Mouse (Mus musculus) skeletal muscle tissue, adult 2 months (tissue): ENCODE data around the gene Arhgap17.

Experiments
- DNase-seq: peaks from one replicate; pipeline ENCODE4 v3.0.0-alpha.2; 2012; ENCODE audit warnings: low read depth, low spot score

The Arhgap17 gene

GRCm38 (mm10) chr7:123369759-123370481 is at the start of gene Arhgap17, which contains the start of gene Lcmt1:
TSS of gene Arhgap17 (minus strand) at chr7:123369915.
TSS of gene Lcmt1 (plus strand) at chr7:123369784.
- DNase-seq, result peak; percentile 98

DNA sequence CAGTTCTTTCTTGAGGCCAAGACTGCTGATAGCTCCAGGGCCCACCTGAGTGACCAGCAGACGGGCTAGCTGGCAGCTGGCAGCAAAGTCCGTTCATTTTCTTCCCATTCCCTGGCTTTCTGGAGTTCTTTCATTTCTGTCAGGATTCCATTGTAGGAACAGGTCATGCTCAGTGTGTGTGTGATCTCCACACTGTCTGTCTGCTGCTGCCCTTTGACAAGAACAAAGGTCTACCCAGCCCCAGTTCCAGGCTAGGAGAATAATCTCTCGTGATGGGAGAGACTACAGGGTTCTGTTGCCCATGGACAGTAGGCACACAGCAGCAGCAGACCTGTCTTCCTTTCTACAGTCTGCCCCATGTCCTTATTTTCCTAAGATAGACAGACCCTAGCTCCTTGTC is 47.9 kb upstream of the Arhgap17 start:
- DNase-seq, result no peak

DNA sequence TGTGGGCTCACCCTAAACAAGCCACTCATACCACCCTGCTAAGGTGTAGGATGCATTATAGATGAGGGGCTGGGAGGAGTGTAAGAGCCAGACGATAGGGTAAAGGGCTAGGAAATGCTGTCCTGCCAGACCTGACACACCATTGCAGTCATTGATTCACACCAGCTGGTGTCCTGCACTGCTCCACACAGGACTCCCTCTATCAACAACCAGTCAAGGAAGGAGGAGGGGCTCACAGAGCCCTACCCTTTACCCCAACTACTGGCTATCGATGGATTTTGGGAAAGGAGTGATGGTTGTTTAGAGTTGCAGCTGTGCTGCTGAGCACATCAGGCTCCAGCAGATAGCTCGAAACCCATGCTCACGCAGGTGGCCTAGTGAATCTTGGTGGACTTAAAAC is 47.1 kb upstream of the Arhgap17 start:
- DNase-seq, result no peak

DNA sequence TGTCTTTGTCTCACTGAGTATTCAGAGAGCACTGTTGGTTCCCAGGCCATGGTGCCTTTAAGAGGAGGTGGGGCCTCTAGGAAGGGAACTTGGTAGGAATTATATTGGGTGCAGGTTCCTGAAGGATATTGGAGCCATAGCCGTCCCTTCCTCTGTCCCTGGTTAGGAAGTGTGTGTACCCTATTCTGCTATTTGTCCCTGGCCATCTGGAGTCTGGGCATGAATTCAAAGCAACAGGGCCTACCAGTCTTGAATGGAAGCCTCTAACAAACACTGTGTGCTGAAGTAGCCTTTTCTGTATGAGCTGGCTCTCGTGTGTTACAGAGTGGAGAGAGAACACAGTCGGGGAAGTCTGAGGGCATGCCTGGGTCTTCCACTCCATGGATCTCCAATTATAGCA is 42.4 kb upstream of the Arhgap17 start:
- no peak for DNase-seq

GRCm38 (mm10) chr7:123411109-123411508 is 41.4 kb upstream of the Arhgap17 start:
- DNase-seq, result no peak

- no peak for DNase-seq
Measured at GRCm38 (mm10) chr7:123410502-123410901, 40.8 kb upstream of the Arhgap17 start.

DNA sequence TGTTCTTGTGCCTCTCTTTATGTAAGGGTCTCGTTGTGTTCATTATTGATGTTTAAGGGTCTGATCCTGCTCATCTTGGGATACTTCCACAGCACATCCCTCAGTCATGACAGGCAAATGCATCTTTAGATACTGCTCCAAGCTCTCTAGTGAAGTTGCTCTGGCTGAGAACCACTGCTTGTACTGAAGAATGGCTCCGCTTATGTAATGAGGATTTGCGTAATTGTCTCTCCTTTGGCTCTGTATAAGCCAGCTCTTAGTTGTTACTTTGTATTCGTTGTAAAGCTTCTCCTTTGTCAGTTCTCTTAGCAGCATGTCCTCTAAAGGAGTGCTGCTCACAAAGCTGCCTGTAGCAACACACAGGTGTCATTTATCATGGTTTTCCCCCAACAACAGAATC is 37.3 kb upstream of the Arhgap17 start:
- DNase-seq, result no peak

GRCm38 (mm10) chr7:123405619-123406018 is 35.9 kb upstream of the Arhgap17 start:
- peak; percentile 62 for DNase-seq

DNA sequence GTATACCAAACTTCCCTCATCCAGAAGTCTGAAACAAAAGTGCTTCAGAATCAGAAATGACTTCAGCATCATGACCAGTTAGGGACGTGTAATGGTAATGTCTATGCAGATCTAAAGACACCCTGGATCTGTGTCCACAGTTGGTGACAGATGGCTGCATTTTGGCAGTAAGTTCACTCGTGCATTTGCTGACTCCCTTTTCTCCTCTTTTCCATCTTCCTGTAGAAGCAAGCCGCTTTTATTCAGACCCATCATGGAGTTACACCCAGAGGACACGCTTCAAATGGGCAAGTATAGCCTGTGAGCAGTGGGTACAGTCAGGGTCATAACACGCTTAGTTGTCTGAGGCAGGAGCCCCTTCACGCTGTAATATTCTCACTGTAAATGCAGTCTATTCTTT is 34.5 kb upstream of the Arhgap17 start:
- DNase-seq, result no peak

GRCm38 (mm10) chr7:123401121-123401520 is 31.4 kb upstream of the Arhgap17 start:
- DNase-seq, result no peak

- no peak for DNase-seq
Measured at GRCm38 (mm10) chr7:123399286-123399685, 29.6 kb upstream of the Arhgap17 start.

DNA sequence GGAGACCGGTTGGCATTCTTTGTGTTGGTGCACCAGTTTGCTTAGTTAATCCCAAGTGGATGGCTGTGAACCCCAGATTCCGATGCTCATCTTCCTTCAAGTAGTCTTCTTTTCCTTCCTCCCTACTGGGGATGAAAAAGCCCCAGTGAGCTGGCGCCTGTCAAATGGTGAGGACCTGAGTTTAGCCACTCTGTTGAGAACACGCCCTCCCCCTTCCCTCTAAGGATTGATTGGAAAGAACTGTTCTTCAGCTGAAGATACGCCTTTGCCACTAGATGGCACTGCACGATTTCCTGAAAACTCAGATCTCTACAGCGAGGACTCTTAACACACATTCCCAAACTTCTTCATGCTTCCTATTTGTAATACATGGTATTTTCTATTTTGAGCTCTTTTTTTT is 29.1 kb upstream of the Arhgap17 start:
- peak; percentile 57 for DNase-seq

DNA sequence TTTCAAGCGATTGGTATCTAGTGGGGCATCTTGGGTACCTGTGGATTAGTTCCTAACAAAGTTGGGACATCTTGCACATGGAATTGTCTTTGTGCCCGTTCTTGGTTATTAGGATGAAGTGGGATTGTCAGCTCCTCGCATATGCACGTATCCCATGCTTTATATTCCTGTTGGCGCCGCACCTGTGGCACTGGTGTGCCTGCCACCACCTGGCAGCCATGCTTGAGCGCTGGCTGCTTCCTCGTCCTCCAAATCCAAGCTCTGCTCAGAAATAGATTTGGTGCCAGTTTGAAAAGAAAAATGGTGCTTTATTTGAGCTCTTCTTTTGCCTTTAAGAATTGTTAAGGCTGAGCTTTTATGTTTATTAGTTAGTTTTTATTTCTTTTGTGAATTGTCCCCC is 28.2 kb upstream of the Arhgap17 start:
- no peak for DNase-seq

DNA sequence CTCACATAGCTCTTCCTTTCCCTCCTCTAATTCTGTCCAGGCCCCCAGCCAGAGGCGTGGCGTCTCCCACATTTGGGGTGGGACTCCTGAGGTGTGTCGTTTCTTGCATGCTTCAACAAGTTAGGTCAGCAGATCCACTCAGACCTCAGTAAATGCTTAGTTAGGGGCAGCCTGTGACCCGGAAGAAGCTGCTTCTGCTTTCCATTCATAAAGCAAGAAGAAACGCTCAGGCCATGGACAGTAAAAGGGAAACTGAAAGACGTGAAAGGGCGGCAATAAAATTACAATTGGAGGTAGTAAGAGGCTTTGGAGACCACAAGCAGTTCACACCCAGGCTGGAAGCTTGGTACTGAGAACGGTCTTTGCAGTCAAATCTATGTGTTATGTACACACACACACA is 27.7 kb upstream of the Arhgap17 start:
- no peak for DNase-seq

- DNase-seq, result no peak
Measured at GRCm38 (mm10) chr7:123396900-123397299, 27.2 kb upstream of the Arhgap17 start.

GRCm38 (mm10) chr7:123394271-123394670 is 24.6 kb upstream of the Arhgap17 start:
- DNase-seq, result no peak

GRCm38 (mm10) chr7:123389686-123390280 is 20.1 kb upstream of the Arhgap17 start:
- DNase-seq, result no peak

- no peak for DNase-seq
Measured at GRCm38 (mm10) chr7:123385693-123386407, 16.1 kb upstream of the Arhgap17 start.

DNA sequence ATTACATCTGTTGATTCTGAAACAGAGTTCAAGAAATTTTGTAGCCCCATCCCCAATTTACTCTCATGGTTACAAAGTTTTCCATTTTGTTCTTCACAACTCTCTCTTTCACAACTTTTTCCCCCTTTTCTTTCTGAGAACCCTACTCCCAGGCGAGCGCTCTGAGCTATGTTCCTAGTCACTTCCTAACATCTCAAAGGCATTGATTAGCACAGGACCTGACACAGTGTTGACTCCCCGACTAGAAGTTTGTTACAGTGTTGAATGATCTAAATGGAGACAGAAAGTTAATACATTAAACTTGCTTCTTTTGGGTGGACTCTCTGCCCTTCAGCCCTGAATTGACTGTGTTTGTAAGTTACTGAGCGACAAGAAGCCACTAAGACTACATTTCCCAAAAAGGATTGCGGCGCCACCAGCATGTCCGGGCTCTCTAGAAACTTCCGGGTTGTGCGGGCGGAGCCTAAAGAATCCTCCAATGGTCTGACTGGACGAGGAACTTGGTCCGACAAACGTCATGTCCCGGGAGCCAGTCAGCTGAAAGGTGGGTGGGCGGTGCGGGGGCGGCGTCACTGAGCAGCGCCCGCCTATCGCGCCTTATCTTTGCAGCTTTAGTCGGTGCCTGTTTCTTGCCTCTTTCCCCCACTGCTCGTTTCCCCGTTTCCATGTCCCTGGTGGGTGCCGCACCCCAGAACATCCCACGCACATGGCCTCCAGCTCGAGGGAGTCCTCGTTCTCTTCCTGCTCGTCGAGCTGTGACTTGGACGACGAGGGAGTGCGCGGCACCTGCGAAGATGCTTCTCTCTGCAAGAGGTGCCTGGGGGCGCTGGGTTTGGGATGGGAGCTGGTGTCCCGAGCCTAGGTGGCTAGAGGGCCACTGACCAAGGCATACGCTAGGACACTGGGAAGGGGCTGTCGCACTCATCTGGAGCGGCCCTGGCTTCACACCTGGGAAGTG is 8.0 kb upstream of the Arhgap17 start:
- DNase-seq, result peak; percentile 93

GRCm38 (mm10) chr7:123371501-123371900 is 1.8 kb upstream of the Arhgap17 start:
- no peak for DNase-seq

DNA sequence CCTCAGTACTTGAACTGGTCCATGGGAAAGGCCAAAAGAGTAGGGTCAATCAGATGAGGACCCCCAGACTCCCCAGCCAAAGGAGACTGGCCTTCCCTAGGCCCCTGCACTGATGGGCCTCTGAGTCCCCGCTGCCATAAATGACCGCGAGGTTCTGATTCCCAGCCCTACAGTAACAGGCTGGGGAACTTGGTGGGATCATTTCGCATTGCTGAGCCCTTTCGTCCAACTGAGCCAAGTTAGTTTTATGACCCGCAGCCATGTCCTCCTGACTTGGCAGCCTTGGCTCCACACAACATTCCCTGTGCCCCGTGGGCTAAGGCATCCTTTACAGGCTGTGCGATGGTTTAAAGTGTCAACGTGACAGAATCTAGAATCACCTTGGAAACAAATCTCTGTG is 985 bp upstream of the Arhgap17 start:
- peak; percentile 67 for DNase-seq
